Mouse (Mus musculus) bone marrow macrophage, adult 2 months (primary cell): ENCODE results near the gene Pdpk1. TPM values are rescaled to one million over a fixed set of nuclear protein-coding genes. Genes with fewer than 3 reads are reported as not detected.

ENCODE experiments used
- H3K27ac ChIP-seq: 2 replicates; pipeline ENCODE4 v1.5.1; 2012; ENCODE audit warnings: low read depth, low read length; ENCODE audit not compliant: insufficient read depth
- H3K4me1 ChIP-seq: 2 replicates; pipeline ENCODE4 v1.6.1; 2012; ENCODE audit warnings: low read length; ENCODE audit not compliant: control insufficient read depth, insufficient read depth
- H3K4me3 ChIP-seq: 2 replicates; pipeline ENCODE4 v1.5.1; 2012; ENCODE audit warnings: mild to moderate bottlenecking, low read length, moderate library complexity; ENCODE audit not compliant: insufficient read depth
- CTCF ChIP-seq: IDR thresholded peaks from 2 replicates; pipeline ENCODE4 v1.5.1; 2012; ENCODE audit warnings: low read depth, mild to moderate bottlenecking, low read length, moderate library complexity
- POLR2A ChIP-seq: IDR thresholded peaks from 2 replicates; pipeline ENCODE4 v1.6.1; 2012; ENCODE audit warnings: mild to moderate bottlenecking, low read depth, low read length, borderline replicate concordance
- polyA plus RNA-seq: library from polyadenylated mRNA; stranded (reverse); fragments of >200 nt; gene quantifications from 2 replicates; pipeline ENCODE4 v1.2.4, GENCODE M21; 2012; ENCODE audit not compliant: missing spikeins, insufficient read depth, insufficient read length

Gene Pdpk1
- polyA plus RNA-seq, 1 experiment = 39.6 TPM

DNA sequence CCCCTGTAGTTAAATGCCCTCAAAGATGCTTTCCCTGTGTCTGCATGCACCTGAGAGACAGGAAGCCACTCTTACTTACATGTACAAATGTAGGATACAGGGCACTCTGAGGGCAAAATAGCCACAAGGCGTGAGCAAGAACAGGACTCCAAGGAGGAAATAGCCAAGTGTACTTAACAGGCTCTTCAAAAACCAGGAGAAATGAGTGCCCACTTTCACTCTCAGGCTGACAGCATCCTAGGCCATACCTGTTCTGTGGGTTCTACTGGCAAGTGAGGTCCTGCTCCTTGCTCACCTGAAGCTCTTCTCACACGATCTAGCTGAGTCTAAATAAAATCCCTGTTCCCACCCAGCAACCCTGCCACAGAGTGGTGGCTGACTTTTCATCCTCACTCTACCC lies 73.6 kb downstream of the Pdpk1 start:
- Histone ChIP-seq H3K4me1 (peaks cover under 1% of the 10 kb centered on the region; the same call in 1 of the 2 replicates), H3K27ac (no peak overlapping the region), H3K4me3 (no peak overlapping the region)
- no peak for TF ChIP-seq CTCF
- TF ChIP-seq POLR2A = no peak

DNA sequence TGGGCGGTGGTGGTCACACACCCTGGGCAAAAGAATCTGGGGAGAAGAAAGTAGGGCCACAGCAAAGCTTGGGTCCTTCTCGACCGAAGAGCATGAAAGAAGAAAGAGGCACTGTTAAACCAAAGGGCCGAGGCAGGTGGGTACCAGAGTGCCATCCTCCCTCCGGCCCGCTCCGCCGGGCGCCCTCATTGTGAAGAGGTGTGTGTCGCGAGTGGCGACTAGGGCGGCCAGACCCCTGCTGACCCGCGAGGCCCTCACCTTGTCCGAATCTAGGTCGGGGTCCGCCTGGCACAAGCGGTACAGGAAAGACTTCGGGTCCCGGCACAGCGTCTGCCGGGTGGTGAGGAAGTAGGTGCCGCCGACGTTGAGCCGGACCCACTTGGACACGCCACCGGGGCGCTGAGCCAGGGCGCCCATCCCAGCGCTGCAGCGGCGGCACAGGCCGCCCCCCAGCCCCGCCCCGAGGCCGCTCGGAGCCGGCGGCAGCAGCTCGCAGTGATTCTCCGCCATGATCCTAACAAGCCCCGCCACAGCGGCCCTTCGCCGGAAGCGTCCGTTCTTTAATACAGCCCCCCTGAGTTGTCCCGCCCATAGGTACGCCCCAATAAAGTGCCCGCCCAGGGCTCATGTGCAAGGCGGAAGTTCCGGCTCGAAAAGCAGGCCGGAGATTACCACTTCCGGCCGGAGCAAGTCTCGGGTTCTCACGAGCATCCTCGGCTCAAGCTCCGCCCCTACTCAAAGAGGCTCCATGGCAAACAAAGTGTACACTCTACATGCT lies 77.6 kb downstream of the Pdpk1 start, which contains the start of gene Kctd5:
Kctd5 (minus strand) TSS at position 567 of the 778 bp plus-strand sequence.
- Histone ChIP-seq H3K27ac (peak within 1 kb of the TSS; percentile 56), H3K4me3 (peak within 1 kb of the TSS; percentile 94)
- TF ChIP-seq POLR2A (no peak), CTCF (no peak)

DNA sequence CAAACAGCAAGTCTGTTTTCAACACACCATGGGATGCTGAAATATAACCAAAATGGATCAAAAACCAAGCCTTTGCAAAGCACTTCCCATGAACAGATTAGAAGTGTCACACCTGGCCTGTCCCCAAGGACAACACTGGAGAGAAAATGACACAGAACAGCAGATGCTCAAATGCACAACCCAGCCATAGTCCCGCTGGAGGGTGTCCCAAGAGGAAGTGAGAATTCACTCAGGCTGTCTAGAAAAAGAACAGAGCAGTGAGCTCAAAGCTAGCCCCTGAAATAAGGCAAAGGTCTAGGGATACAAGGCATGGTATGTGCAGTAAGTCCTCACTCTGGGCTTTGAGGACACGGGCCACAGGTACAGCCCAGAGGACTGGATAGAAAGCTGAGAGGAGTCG lies 81.2 kb downstream of the Pdpk1 start:
- Histone ChIP-seq H3K4me1 (peaks cover 27% of the 10 kb centered on the region), H3K27ac (no peak overlapping the region), H3K4me3 (no peak overlapping the region)
- TF ChIP-seq CTCF = no peak
- TF ChIP-seq POLR2A = no peak

More for the DNA sequence above, 77.6 kb downstream of the Pdpk1 start, which contains the start of gene Kctd5:
- peaks cover 27% of the 10 kb centered on the region for H3K4me1 ChIP-seq

DNA sequence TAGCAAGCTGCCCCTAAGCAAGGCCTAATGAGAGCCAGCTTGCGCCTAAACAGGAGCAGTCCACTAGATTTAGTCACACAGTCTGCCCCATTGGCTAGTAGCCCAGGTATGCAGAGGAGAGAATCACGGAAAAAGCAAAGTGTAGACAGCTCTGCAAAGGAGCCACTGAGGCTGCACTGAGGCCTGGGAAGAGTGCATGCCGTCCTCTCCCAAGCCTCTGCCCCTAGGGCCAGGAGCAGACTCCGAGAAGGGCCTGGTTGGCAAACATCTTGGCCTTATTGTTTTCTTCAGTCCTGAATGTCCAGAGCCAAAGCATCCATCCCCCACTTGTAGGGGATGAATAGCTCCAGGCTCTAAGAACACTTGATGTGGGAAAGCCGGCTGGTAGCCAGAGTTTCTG lies 82.5 kb downstream of the Pdpk1 start:
- H3K27ac ChIP-seq = no peak overlapping the region
- H3K4me1 ChIP-seq = peaks cover 27% of the 10 kb centered on the region
- H3K4me3 ChIP-seq = no peak overlapping the region
- no peak for TF ChIP-seq POLR2A
- TF ChIP-seq CTCF = no peak

GRCm38 (mm10) chr17:24062459-24063155 lies 88.1 kb downstream of the Pdpk1 start:
- no peak for TF ChIP-seq CTCF
- no peak for TF ChIP-seq POLR2A
- Histone ChIP-seq H3K27ac (no peak overlapping the region), H3K4me1 (no peaks in the 10 kb centered on the region), H3K4me3 (no peak overlapping the region)

DNA sequence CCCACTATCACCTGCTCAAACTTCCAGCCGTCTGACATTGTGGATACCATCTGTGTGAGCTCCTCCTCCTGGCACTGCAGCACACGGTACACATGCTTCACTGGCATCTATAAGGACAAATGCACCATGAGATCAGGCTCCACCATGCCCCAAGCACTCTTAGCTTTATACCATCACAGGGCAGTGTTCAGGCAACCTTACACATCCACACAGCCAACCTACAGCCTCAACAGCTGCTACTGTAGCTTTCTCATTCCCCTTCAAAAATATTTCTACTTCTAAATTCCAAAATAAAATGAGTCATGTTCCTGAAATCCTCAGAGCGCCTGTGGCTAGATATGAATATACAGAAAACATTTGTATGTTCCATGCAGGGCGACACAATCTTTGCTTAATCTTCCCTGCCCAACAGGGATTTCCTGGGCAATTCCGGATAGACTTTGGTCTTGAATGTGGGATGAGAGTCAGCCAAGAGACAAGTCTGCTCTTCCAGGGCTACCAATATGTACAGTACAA lies 92.9 kb downstream of the Pdpk1 start:
- TF ChIP-seq CTCF (no peak), POLR2A (no peak)
- Histone ChIP-seq H3K4me1 (no peaks in the 10 kb centered on the region), H3K27ac (no peak overlapping the region), H3K4me3 (no peak overlapping the region)

GRCm38 (mm10) chr17:24056636-24057625 lies 93.8 kb downstream of the Pdpk1 start:
- no peak overlapping the region for H3K27ac ChIP-seq
- TF ChIP-seq CTCF (no peak), POLR2A (no peak)
- H3K4me1 ChIP-seq = no peaks in the 10 kb centered on the region
- H3K4me3 ChIP-seq = no peak overlapping the region

- no peak for TF ChIP-seq CTCF
- TF ChIP-seq POLR2A = no peak
- H3K4me3 ChIP-seq = no peak overlapping the region
- no peaks in the 10 kb centered on the region for H3K4me1 ChIP-seq
- no peak overlapping the region for H3K27ac ChIP-seq
These were observed 101.7 kb downstream of the Pdpk1 start for GRCm38 (mm10) chr17:24049008-24049407.

GRCm38 (mm10) chr17:24048053-24048452 lies 102.7 kb downstream of the Pdpk1 start:
- Histone ChIP-seq H3K27ac (no peak overlapping the region), H3K4me1 (no peaks in the 10 kb centered on the region), H3K4me3 (no peak overlapping the region)
- TF ChIP-seq CTCF (no peak), POLR2A (no peak)

- no peak for TF ChIP-seq CTCF
- no peak for TF ChIP-seq POLR2A
- H3K27ac ChIP-seq = no peak overlapping the region
- no peak overlapping the region for H3K4me3 ChIP-seq
- H3K4me1 ChIP-seq = no peaks in the 10 kb centered on the region
These were observed 104.7 kb downstream of the Pdpk1 start for GRCm38 (mm10) chr17:24046026-24046425.
